In the genomic region with DNA sequence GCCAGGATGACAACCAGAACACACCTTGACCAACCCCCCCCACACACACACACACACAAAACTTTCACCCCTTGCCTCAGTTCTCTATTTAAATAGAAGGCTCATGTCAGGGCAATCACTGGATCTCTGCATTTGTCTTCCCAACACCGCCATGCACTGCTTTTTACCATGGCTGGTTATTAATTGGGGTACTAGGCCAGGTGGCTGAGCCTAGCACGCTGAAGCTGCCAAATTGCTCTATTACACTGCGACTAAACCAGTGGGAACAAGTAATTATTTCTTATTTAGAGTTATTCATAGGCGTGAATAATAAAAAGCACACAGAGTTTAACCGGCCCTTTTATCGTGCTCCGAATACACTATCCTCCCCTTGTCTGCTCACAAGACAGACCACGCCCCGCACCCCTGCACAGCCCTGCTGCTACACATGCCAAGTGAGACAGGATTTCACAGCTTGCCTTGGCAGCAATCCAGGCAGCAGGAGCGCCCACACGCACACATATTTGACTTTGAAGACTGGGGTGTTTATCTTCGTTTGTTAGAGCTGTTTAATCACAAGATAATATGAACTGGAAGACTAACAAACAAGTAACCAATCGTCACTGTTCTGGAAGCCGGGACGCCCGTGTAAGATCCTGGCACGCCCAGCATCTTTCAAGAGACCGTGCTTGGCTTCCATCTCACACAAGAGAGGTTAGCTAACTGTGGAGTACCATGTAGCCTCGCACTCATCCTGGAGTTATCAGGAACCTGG, we compare ENCODE assay signal across 9 mouse cellular contexts. TPM values are rescaled to one million over a fixed set of nuclear protein-coding genes. Genes with fewer than 3 reads are reported as not detected.
DNase-seq lines count a peak whose midpoint lies in the region; ATAC-seq and TF ChIP-seq lines count a peak whose summit lies in the region.
"Had no signal": no experiment of that assay in that cellular context is flagged by ENCODE, and none has a peak within 500 bp of the region (broad histone marks: within the 10 kb centered on the region; RNA-seq: fewer than 3 reads in every experiment).

No protein-coding gene starts in this region.

- no peak overlapping the region for H3K27ac ChIP-seq in neural tube, embryonic 11.5 days (ENCODE audit: low read depth, low read length)
- H3K27ac ChIP-seq in forebrain, embryonic 14.5 days (ENCODE audit: low read depth, low read length) = peak overlapping the region; percentile 63; the same call in 1 of the 2 replicates
- H3K27ac ChIP-seq in layer of hippocampus, adult 2 months = peak overlapping the region; percentile 53; the same call in 1 of the 2 replicates
- H3K27ac ChIP-seq in lung, embryonic 15.5 days = peak overlapping the region; percentile 1; the same call in 1 of the 2 replicates
- H3K27ac ChIP-seq: macrophage had no signal

- TF ChIP-seq CTCF in layer of hippocampus, adult 2 months (conservative IDR thresholded peaks at IDR 0.05) = no peak

- no peaks in the 10 kb centered on the region for H3K36me3 ChIP-seq in neural tube, embryonic 11.5 days (ENCODE audit: control insufficient read depth, insufficient read depth, low read length)
- peaks cover 2% of the 10 kb centered on the region; the same call in 1 of the 2 replicates for H3K36me3 ChIP-seq in forebrain, embryonic 14.5 days (ENCODE audit: control insufficient read depth, insufficient read depth, low read length)
- peaks cover under 1% of the 10 kb centered on the region; the same call in 1 of the 2 replicates for H3K36me3 ChIP-seq in lung, embryonic 15.5 days

- ATAC-seq in neural tube, embryonic 11.5 days (ENCODE audit: insufficient read depth, low FRiP score, low TSS enrichment) = peak; percentile 75; the same call in 1 of the 2 replicates
- peak; percentile 98 for ATAC-seq in forebrain, embryonic 14.5 days
- peak; percentile 90; the same call in 1 of the 2 replicates for ATAC-seq in lung, embryonic 15.5 days (ENCODE audit: borderline replicate concordance, extremely low read depth, low FRiP score, low TSS enrichment)
- no peak for ATAC-seq in activated CD4-positive, CD25-positive, alpha-beta regulatory T cell, adult 4 months

- no peaks in the 10 kb centered on the region for H3K27me3 ChIP-seq in neural tube, embryonic 11.5 days (ENCODE audit: control insufficient read depth, insufficient read depth, low read length)
- H3K27me3 ChIP-seq in forebrain, embryonic 14.5 days (replicated peaks; ENCODE audit: control insufficient read depth, insufficient read depth, low read length) = no peaks in the 10 kb centered on the region
- H3K27me3 ChIP-seq in lung, embryonic 15.5 days = no peaks in the 10 kb centered on the region

- peak; percentile 28 for DNase-seq in neural tube, embryonic 11.5 days (ENCODE audit: low spot score)
- no peak for DNase-seq in neural tube, embryonic 10.5 days (ENCODE audit: extremely low spot score, low spot score)
- DNase-seq in forebrain, embryonic 14.5 days (ENCODE audit: low spot score) = peak; percentile 97
- DNase-seq in heart, postnatal 14 days = peak; percentile 64 to 65
- peak; percentile 78 to 79 for DNase-seq in layer of hippocampus, adult 2 months (ENCODE audit: low spot score in 2 of 2)
- DNase-seq in right cerebral cortex, adult 18-20 months = peak; percentile 81

- H3K9ac ChIP-seq in neural tube, embryonic 11.5 days (ENCODE audit: low read length) = no peak overlapping the region
- H3K9ac ChIP-seq in forebrain, embryonic 14.5 days (ENCODE audit: low read length) = no peak overlapping the region
- no peak overlapping the region for H3K9ac ChIP-seq in lung, embryonic 15.5 days

- no peak overlapping the region for H3K4me3 ChIP-seq in neural tube, embryonic 11.5 days (ENCODE audit: low read depth, low read length)
- no peak overlapping the region for H3K4me3 ChIP-seq in forebrain, embryonic 14.5 days (ENCODE audit: low read depth, low read length)
- H3K4me3 ChIP-seq in layer of hippocampus, adult 2 months = peak overlapping the region; percentile 33
- H3K4me3 ChIP-seq in lung, embryonic 15.5 days = no peak overlapping the region

- intact Hi-C loops in heart, postnatal 14 days (cut with DNase I) = no loop called here

- WGBS in neural tube, embryonic 11.5 days = 86% methylated on average over 19 of the region's 19 CpGs
- 6% methylated on average over 19 of the region's 19 CpGs for WGBS in forebrain, embryonic 14.5 days
- WGBS in lung, embryonic 15.5 days = 22% methylated on average over 19 of the region's 19 CpGs

- H3K4me1 ChIP-seq in neural tube, embryonic 11.5 days (ENCODE audit: control insufficient read depth, insufficient read depth, low read length) = no peaks in the 10 kb centered on the region
- H3K4me1 ChIP-seq in forebrain, embryonic 14.5 days (ENCODE audit: control insufficient read depth, insufficient read depth, low read length) = peaks cover 5% of the 10 kb centered on the region; the same call in 1 of the 2 replicates
- H3K4me1 ChIP-seq in lung, embryonic 15.5 days = peaks cover 9% of the 10 kb centered on the region; the same call in 1 of the 2 replicates

- H3K4me2 ChIP-seq in neural tube, embryonic 11.5 days (ENCODE audit: low read depth) = no peak overlapping the region
- peak overlapping the region; percentile 22 for H3K4me2 ChIP-seq in forebrain, embryonic 14.5 days (ENCODE audit: low read length)
- peak overlapping the region; percentile 38 for H3K4me2 ChIP-seq in lung, embryonic 15.5 days

- no peaks in the 10 kb centered on the region for H3K9me3 ChIP-seq in neural tube, embryonic 11.5 days (ENCODE audit: control insufficient read depth, low read length)
- no peaks in the 10 kb centered on the region for H3K9me3 ChIP-seq in forebrain, embryonic 14.5 days (replicated peaks; ENCODE audit: control insufficient read depth, low read length)
- no peaks in the 10 kb centered on the region for H3K9me3 ChIP-seq in lung, embryonic 15.5 days

RNA-seq across cellular contexts. Expression of a gene that starts 38.3 kb away (rescaled TPM):
- 54.1 and 59.7 TPM in 2 replicates for polyA plus RNA-seq in neural tube, embryonic 11.5 days (2014; fragmentation: Nextera tagmentation; extraction: Ambion mirVana)
- polyA plus RNA-seq in forebrain, embryonic 14.5 days (2014; fragmentation: Nextera tagmentation; extraction: Ambion mirVana) = 50.7 and 50.8 TPM in 2 replicates
- 10 to 100 TPM; 21.5 to 23.8 TPM for total RNA-seq in heart, postnatal 14 days (2021)
- total RNA-seq in layer of hippocampus, adult 2 months (2021) = 10 to 100 TPM; 52.2 to 53.0 TPM
- polyA plus RNA-seq in lung, embryonic 15.5 days (2015; fragmentation: Nextera tagmentation; extraction: Ambion mirVana) = 42.9 and 46.3 TPM in 2 replicates
- polyA plus RNA-seq in activated CD4-positive, CD25-positive, alpha-beta regulatory T cell, adult 4 months (2017; shearing (Covaris generic)) = 10 to 100 TPM; 61.4 to 66.8 TPM
